Mouse (Mus musculus): ENCODE measurements around the gene Psma3. TPM values are rescaled to one million over a fixed set of nuclear protein-coding genes. Genes with fewer than 3 reads are reported as not detected.

Psma3 gene
- polyA plus RNA-seq, 1 experiment = 7.1 TPM

- 72% methylated on average over 1 of the region's 1 CpGs for WGBS
- Histone ChIP-seq H3K27me3 (ENCODE audit: control insufficient read depth, insufficient read depth, low read length) (no peaks in the 10 kb centered on the region), H3K36me3 (ENCODE audit: control insufficient read depth, insufficient read depth, low read length) (peaks cover 26% of the 10 kb centered on the region), H3K4me1 (ENCODE audit: control insufficient read depth, insufficient read depth, insufficient read length, low read length) (peaks cover 13% of the 10 kb centered on the region), H3K4me3 (ENCODE audit: low read depth, low read length) (no peak overlapping the region), H3K27ac (ENCODE audit: insufficient read depth, low read depth, low read length) (peak overlapping the region; percentile 73)
- TF ChIP-seq CTCF (IDR thresholded peaks at IDR 0.05; ENCODE audit: extremely low read depth, insufficient read length, insufficient replicate concordance, low read depth, low read length) (no peak), POLR2A (IDR thresholded peaks at IDR 0.05; ENCODE audit: low read depth, low read length) (no peak)
Measured at GRCm38 (mm10) chr12:71000344-71000743, 25.9 kb downstream of the Psma3 start.

DNA sequence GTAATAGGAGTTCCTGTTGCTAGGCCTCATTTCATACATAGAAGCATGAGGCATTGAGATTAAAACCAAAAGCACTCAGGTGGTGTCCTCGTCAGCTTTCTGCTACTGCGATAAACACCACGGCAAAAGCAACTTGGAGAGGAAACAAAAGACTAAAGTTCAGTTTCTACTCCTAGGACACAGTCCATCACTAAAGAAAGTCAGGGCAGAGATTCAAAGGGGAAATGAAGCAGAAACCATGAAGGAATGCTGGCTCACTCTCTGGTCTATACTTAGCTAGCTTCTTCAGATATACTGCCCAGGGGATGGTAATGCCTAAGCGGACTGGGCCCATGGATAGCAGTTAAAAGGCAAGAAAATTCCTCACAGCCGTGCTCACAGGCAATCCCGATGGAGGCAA, 27.0 kb downstream of the Psma3 start:
- 42% methylated on average over 6 of the region's 6 CpGs for WGBS
- peak overlapping the region; percentile 79 for H3K27ac ChIP-seq (ENCODE audit: insufficient read depth, low read depth, low read length)
- no peak for TF ChIP-seq POLR2A (IDR thresholded peaks at IDR 0.05; ENCODE audit: low read depth, low read length)
- TF ChIP-seq CTCF (IDR thresholded peaks at IDR 0.05; ENCODE audit: extremely low read depth, insufficient read length, insufficient replicate concordance, low read depth, low read length) = no peak
- peaks cover 13% of the 10 kb centered on the region for H3K4me1 ChIP-seq (ENCODE audit: control insufficient read depth, insufficient read depth, insufficient read length, low read length)
- no peak overlapping the region for H3K4me3 ChIP-seq (ENCODE audit: low read depth, low read length)
- H3K27me3 ChIP-seq (ENCODE audit: control insufficient read depth, insufficient read depth, low read length) = no peaks in the 10 kb centered on the region
- H3K36me3 ChIP-seq (ENCODE audit: control insufficient read depth, insufficient read depth, low read length) = peaks cover 32% of the 10 kb centered on the region

DNA sequence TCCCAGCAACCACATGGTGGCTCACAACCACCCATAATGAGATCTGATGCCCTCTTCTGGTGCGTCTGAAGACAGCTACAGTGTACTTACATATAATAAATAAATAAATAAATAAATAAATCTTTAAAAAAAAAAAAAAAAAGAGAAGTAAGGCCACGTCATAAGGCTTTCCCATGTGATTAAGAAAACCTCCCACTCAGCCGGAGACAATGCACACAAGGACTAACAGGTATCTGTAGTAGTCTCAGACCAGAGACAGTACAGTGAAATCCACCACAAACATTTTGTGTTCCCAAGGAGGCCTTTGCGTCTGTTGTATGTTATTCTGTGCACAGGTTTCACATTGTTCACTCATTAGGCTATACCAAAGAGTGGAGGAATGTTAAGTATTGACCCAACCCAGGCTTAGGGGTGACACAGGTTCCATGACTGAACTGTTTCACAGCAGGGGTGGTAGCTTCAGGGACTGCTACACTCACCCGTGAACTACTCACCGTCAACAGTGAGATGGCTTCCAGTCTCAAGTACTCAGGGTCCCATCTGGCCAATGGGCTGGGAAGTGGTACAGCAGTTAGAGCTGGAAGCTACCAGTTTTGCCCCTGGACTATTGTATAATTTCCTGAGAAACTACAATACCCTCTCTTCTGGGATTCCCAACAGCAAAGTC, 29.5 kb downstream of the Psma3 start:
- H3K27me3 ChIP-seq (ENCODE audit: control insufficient read depth, insufficient read depth, low read length) = no peaks in the 10 kb centered on the region
- H3K4me1 ChIP-seq (ENCODE audit: control insufficient read depth, insufficient read depth, insufficient read length, low read length) = peaks cover 13% of the 10 kb centered on the region
- no peak overlapping the region for H3K4me3 ChIP-seq (ENCODE audit: low read depth, low read length)
- H3K27ac ChIP-seq (ENCODE audit: insufficient read depth, low read depth, low read length) = no peak overlapping the region
- H3K36me3 ChIP-seq (ENCODE audit: control insufficient read depth, insufficient read depth, low read length) = peaks cover 43% of the 10 kb centered on the region
- TF ChIP-seq CTCF (IDR thresholded peaks at IDR 0.05; ENCODE audit: extremely low read depth, insufficient read length, insufficient replicate concordance, low read depth, low read length) (no peak), POLR2A (IDR thresholded peaks at IDR 0.05; ENCODE audit: low read depth, low read length) (no peak)
- WGBS = 86% methylated on average over 5 of the region's 6 CpGs

- Histone ChIP-seq H3K4me1 (ENCODE audit: control insufficient read depth, insufficient read depth, insufficient read length, low read length) (peaks cover 4% of the 10 kb centered on the region; the same call in 1 of the 2 replicates), H3K4me3 (ENCODE audit: low read depth, low read length) (no peak overlapping the region), H3K27ac (ENCODE audit: insufficient read depth, low read depth, low read length) (no peak overlapping the region), H3K27me3 (ENCODE audit: control insufficient read depth, insufficient read depth, low read length) (no peaks in the 10 kb centered on the region), H3K36me3 (ENCODE audit: control insufficient read depth, insufficient read depth, low read length) (peaks cover 51% of the 10 kb centered on the region)
- TF ChIP-seq POLR2A (IDR thresholded peaks at IDR 0.05; ENCODE audit: low read depth, low read length) (no peak), CTCF (IDR thresholded peaks at IDR 0.05; ENCODE audit: extremely low read depth, insufficient read length, insufficient replicate concordance, low read depth, low read length) (no peak)
- WGBS = 85% methylated on average over 6 of the region's 6 CpGs
Measured at GRCm38 (mm10) chr12:71006141-71006540, 31.7 kb downstream of the Psma3 start.

GRCm38 (mm10) chr12:71006901-71007300, 32.5 kb downstream of the Psma3 start:
- peaks cover 52% of the 10 kb centered on the region for H3K36me3 ChIP-seq (ENCODE audit: control insufficient read depth, insufficient read depth, low read length)
- no peak overlapping the region for H3K27ac ChIP-seq (ENCODE audit: insufficient read depth, low read depth, low read length)
- no peak overlapping the region for H3K4me3 ChIP-seq (ENCODE audit: low read depth, low read length)
- TF ChIP-seq POLR2A (IDR thresholded peaks at IDR 0.05; ENCODE audit: low read depth, low read length) (no peak), CTCF (IDR thresholded peaks at IDR 0.05; ENCODE audit: extremely low read depth, insufficient read length, insufficient replicate concordance, low read depth, low read length) (no peak)
- no peaks in the 10 kb centered on the region for H3K27me3 ChIP-seq (ENCODE audit: control insufficient read depth, insufficient read depth, low read length)
- WGBS = 76% methylated on average over 7 of the region's 7 CpGs
- peaks cover 2% of the 10 kb centered on the region; the same call in 1 of the 2 replicates for H3K4me1 ChIP-seq (ENCODE audit: control insufficient read depth, insufficient read depth, insufficient read length, low read length)

DNA sequence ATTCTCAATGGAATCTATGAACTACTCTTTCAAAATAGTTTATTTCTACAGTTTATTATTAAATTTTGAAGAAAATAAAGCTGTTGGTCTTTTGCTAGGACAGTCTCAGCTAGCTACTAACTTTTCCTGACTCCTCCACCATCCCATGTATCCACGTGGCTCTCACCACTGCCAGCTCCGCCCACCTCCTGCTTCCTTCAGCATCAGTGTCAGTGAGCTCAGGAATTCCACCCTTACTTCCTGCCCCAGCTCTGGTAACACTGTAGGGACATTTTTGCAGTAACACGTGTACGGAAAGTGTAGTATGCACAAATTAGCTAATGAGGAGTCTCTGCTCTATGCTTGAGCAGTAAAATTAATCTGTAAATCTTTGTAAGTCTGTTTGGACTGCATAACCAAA, 35.3 kb downstream of the Psma3 start:
- H3K27ac ChIP-seq (ENCODE audit: insufficient read depth, low read depth, low read length) = no peak overlapping the region
- no peak overlapping the region for H3K4me3 ChIP-seq (ENCODE audit: low read depth, low read length)
- 52% methylated on average over 4 of the region's 4 CpGs for WGBS
- no peaks in the 10 kb centered on the region for H3K27me3 ChIP-seq (ENCODE audit: control insufficient read depth, insufficient read depth, low read length)
- peaks cover 2% of the 10 kb centered on the region; the same call in 1 of the 2 replicates for H3K4me1 ChIP-seq (ENCODE audit: control insufficient read depth, insufficient read depth, insufficient read length, low read length)
- H3K36me3 ChIP-seq (ENCODE audit: control insufficient read depth, insufficient read depth, low read length) = peaks cover 53% of the 10 kb centered on the region
- TF ChIP-seq POLR2A (IDR thresholded peaks at IDR 0.05; ENCODE audit: low read depth, low read length) (no peak), CTCF (IDR thresholded peaks at IDR 0.05; ENCODE audit: extremely low read depth, insufficient read length, insufficient replicate concordance, low read depth, low read length) (no peak)

DNA sequence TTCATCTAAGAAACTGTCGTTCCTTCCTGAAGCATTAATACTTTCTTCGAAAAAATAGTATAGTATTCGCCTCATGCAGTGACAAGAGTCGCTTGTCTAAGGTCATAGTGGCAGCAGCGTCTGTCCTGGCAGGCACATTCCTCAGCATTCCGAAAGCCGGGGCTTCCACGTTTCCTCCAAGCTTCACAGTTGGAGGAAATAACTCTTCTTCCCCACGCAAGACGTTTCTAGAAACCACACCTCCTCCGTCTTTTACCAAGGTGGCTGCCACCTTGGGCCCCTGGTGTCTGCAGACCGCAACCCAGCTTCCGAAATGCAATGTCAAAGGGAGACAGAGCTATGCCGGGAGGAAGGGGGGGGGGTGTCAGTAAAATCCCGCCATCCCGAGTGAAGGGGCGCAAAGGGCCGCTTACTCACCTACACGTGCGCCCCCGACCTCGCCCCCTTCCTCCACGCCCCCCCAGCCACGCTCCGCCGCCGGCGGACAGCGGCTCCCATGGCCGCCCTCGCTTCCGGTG, 40.5 kb downstream of the Psma3 start:
- Histone ChIP-seq H3K27me3 (ENCODE audit: control insufficient read depth, insufficient read depth, low read length) (no peaks in the 10 kb centered on the region), H3K36me3 (ENCODE audit: control insufficient read depth, insufficient read depth, low read length) (peaks cover 24% of the 10 kb centered on the region), H3K4me3 (ENCODE audit: low read depth, low read length) (peak overlapping the region; percentile 94), H3K27ac (ENCODE audit: insufficient read depth, low read depth, low read length) (peak overlapping the region; percentile 99), H3K4me1 (ENCODE audit: control insufficient read depth, insufficient read depth, insufficient read length, low read length) (0 out of 2 replicates have a peak, but pooled peaks cover 2% of the 10 kb centered on the region)
- TF ChIP-seq POLR2A (IDR thresholded peaks at IDR 0.05; ENCODE audit: low read depth, low read length) (no peak), CTCF (IDR thresholded peaks at IDR 0.05; ENCODE audit: extremely low read depth, insufficient read length, insufficient replicate concordance, low read depth, low read length) (no peak)
- WGBS = under 1% methylated on average over 32 of the region's 32 CpGs

Data from small intestine, adult 2 months (tissue).